Mouse (Mus musculus) T-helper 17 cell (primary cell): ENCODE results near the gene Tmem51.
"Not testable (repeated sequence)": the region's sequence is repeated elsewhere in the genome, so short reads cannot be mapped to it uniquely, and the experiment has no call there.

Source experiments
- in situ Hi-C, 2 experiments: fragments of 300-600 bp; cut with MboI, MseI; formaldehyde crosslinking; loops; 1 replicate in 1 of 2; 2 replicates in 1 of 2; pipeline ENCODE4 v1.15.1; 2025; ENCODE audit warnings: high pct_unique_total_duplicates in 2 of 2

The Tmem51 gene

DNA sequence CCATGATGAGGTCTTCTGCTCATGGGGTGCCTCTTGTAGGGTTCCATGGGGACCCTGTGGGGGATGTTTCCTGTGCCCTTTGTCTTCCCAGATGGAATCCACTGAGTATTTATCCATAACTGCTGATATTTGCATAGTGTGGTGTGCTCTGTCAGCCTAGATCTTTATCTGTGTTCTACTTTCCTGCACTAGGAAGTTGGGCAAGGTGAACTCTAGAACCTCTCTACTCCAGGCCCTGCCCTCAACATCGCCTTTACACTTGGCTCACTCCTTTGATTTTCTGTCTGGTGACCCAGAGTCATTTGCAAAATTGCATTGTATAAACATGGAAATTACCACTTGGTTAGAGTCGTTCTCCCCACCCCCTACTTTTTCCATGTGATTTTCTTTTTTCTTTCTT, 59.6 kb downstream of the Tmem51 start:
- in situ Hi-C loops, result no loop called here

DNA sequence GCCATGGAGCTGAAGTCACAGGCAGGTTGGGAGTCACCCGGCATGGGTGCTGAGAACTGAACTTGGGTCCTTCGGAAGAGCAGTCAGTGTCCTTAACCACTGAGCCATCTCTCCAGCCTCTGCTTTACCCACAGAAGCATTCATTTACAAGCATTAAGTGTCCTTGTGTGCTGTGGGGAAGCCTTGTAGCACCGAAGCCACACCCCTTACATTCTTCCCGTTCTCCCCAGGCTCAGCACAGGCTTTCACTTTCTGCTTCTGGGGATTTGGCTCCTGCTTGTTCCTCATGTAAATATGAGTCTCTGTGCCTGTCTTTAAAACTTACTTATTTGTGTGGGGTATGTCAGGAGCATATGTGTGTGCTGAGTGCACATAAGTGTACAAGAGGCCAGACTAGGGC, 60.9 kb downstream of the Tmem51 start:
- in situ Hi-C loops, result no loop called here

DNA sequence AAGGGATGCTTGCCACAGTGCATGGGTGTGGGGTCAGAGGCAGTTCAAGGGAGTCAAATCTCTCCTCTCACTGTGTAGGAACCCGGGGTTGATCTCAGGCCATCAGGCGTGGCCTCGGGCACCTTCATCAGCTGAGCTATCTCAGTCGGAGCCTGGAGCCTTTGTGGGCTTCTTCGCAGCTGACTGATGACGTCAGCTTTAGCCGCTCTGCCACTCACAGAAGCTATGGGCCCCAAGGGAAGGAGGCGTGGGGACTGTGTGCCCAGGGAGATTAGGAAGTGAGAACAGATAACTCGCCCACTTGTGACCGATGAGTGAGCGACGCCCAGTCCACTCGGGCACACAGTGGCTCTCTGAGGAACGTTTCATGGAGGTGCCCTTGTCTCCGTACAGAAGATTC, 66.4 kb downstream of the Tmem51 start:
- in situ Hi-C loops, result no loop called here

DNA sequence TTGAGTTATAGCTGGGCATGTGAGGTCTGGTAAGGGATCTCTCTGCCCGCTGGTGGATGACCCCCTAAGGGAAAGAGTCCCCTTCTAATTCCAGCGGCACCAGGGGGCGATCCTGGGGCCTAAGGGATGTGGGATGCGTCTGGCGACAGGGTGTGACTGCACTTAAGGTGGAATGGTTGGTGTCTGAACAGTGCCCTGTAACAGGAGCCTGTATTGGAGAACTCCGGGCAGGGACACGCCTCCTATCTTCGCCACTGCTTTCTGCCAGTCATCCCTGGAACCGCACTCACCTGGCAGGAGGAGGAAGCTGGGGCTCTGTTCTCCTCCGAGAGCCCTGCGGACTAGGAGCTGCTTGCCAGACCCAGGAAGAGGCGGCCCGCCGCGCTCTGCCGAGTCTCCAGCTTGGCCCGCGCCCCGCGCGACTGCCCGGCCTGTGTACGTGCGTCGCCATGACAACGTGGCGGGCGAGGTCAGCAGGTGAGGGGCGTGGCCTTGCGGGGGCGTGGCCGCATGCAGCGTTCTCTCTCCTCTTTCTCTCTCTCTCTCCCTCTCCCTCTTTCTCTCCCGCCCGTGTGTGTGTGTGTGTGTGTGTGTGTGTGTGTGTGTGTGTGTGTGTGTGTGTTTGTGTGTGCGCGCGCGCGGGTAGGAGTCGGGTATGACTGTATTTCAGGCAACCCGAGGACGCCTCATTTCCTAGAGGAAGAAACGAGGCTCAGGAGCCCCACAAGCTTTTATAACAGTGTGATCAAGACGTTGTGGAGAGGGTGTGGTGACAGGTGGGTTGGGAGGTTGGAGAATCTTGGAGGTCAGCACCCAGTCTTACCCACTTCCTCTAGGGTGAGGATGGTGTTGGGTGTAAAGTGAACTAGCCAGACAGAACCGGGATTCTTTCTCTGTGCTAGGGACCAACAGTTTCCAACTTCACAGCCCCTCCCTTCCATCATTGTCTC, 69.2 kb downstream of the Tmem51 start, which contains the start of gene Fhad1:
TSS of gene Fhad1 (minus strand) at position 424 of the 950 bp plus-strand sequence.
- in situ Hi-C loops, result loop anchor here in 1 of 2 experiments (5.0 kb wide), 1 partner anchor 67 kb away; the partner anchor contains the start of gene Tmem51

DNA sequence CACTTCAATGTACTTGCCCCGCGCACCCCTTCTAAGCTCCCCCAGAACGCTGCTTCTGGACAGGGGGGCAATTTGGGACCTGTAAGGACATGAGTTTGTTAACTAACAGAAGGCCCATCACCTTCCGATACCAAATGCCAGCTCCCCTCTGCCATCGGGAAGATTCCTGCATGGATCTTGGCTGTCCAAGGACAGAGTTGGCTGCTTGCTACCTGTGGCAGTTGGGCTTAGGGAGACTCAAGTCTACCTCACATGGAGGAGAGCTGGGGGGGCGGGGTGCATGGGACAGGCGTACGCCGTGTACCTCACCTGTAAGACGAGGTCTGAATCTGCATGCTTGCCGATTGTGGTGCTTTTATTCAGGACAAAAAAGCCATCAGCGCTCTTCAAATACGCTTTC, 72.9 kb downstream of the Tmem51 start:
- in situ Hi-C loops, result loop anchor here in 1 of 2 experiments (5.0 kb wide), 1 partner anchor 71 kb away; the partner anchor contains the start of gene Tmem51

DNA sequence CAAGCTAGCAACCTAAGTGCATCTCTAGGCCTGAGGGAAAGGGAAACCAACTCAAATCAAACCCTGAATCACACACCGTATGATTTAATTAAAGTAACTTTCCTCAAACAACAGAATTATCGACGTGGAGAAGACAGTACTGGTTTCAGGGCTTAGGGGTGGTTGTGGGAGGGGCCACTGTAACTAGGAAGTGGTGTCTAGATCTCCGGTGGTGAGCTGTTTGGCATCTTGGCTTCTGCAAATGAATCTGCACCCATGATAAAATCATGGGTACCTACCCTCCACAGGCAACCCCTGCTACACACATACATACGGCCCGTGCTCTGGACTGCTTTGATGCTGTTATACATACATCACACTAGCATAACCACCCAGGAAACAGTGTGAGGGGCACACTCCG, 73.7 kb downstream of the Tmem51 start:
- in situ Hi-C loops, result loop anchor here in 1 of 2 experiments (5.0 kb wide), 1 partner anchor 72 kb away; the partner anchor contains the start of gene Tmem51

DNA sequence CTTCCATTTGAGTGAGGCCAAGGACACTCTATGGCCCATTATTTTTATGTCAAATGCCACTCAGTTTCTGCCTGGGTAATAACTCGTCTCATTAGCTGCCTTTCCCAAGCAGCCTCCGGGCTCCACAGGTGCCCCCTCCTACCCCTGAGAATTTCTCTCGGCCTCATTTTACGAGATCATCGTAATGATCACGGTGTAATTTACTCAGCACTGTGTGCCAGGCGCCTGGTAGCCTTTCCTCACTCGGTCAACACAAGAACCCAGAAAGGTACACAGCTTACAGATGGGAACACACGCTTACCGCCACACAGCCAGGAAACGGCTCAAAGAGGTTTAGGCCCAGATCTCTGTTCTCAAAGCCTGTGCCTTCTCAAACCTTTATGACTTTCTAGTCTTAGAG, 75.9 kb downstream of the Tmem51 start:
- in situ Hi-C loops, result loop anchor here in 1 of 2 experiments (5.0 kb wide), 1 partner anchor 89 kb away; no protein-coding TSS in a partner anchor

DNA sequence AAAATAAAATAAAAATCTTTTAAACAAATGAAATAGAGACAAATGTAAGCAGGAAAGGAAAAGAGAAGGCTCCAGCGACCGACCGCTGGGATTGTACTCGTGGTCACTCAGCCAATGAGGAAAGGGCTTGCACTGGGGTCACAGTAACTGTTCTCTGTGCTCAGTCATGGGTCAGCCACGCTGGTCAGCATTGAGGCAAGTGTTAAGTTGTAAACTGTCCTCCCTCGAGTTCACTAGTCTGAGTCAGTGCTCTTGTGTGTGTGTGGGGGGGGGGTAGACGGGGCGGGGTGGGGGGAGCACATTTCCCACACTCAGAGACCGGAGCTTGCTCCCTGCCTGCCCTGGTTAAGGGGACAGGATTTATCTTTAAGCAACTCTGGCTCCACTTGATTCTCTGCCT, 83.5 kb downstream of the Tmem51 start:
- in situ Hi-C loops, result no loop called here

DNA sequence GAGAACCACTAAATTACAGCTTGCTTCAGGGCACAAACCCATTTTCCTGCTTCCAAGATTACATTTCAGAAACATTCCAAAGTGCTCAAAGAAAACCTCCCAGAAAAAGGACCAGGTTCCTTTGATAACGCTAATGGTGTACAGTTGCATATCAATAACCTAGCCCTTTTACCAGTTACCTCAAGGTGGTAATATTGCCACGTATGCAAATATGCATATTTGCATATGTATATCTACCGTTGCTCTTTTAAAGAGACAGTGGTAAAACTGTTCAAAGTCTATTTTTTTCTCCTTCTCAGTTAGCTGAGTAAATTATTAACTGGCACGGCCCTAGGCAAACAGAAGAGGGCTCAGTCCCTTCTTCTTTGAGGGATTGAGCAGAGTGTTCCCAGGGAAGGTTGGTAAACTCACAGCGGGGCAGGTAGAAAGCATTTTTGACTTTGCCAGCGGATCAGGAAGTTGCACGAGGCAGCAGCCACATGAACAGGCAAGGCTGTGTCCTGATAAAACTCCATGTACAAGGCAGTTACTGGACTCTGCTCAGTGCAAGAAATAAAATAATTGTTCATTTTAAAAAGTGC, 84.5 kb downstream of the Tmem51 start:
- in situ Hi-C loops, result no loop called here

DNA sequence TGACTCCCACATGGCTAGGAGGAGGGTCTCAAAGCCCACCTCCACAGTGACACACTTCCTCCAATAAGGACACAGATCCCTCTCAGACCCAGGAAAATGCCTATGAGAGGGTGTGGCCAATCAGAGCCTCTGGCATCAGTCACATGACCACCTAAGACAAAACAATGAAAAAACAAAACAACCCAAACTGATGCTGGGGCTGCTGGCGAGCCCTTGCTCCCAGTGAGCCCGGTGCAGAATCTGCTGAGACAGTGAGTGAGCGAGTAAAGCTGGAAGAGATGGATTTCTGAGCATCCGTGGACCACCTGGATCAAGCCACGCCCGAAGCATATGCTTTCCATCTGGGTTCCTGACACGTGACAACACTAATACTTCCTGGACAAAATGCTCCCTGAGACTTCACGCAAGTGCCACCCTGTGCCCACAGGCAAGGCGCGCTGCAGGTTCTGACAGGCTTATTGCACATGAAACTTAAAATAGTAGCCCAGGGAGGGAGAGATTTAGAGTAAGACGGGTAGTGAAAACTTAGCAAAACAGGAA, 85.8 kb downstream of the Tmem51 start:
- in situ Hi-C loops, result no loop called here

DNA sequence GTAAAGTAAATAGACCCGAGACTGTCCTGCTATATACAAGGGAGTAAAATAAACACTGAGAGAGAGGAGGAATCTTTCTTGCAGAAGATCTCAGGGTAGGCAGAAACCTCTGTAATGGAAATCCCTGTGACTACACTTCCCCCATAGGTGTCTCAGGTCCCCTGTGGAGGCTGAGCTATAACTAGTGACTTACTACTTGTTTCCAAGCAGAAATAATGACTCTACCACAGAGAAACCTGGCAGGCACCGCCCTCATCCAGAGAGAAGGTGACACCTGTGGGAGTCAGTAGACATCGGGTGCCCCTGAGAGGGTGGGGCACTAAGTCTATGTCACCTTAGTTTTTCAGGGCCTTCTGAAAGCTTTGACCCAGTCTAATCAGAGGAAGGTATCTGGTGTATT, 87.2 kb downstream of the Tmem51 start:
- in situ Hi-C loops, result no loop called here

DNA sequence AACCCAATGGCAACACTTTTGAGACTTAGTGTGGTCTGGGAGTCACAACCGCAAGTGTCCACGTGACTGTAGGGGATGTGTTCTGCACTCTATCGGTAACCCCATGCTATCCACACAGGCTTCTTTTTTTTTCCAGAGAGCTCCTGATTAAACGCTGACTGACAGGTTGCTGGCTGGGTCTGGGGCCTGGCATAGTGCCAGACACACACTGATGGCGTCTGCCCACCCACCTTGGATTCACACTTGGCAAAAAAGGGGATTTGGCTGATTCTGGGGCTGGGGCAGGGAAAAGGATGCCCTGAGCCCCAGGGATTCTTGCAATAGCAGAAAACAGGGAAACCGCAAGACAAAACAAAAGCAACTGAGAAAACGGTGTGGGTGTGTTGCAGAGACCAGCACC, 88.0 kb downstream of the Tmem51 start:
- in situ Hi-C loops, result no loop called here

DNA sequence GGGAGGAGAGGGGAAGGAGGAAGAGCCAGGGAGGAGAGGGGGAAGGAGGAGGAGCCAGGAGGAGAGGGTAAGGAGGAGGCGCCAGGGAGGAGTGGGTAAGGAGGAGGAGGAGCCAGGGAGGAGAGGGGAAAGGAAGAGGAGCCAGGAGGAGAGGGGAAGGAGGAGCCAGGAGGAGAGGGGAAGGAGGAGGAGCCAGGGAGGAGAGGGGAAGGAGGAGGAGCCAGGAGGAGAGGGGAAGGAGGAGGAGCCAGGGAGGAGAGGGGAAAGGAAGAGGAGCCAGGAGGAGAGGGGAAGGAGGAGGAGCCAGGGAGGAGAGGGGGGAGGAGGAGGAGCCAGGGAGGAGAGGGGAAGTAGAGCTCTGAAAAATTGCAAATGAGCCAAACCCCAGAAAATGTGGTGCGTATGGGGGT, 90.0 kb downstream of the Tmem51 start:
- in situ Hi-C loops, result not testable (repeated sequence)

DNA sequence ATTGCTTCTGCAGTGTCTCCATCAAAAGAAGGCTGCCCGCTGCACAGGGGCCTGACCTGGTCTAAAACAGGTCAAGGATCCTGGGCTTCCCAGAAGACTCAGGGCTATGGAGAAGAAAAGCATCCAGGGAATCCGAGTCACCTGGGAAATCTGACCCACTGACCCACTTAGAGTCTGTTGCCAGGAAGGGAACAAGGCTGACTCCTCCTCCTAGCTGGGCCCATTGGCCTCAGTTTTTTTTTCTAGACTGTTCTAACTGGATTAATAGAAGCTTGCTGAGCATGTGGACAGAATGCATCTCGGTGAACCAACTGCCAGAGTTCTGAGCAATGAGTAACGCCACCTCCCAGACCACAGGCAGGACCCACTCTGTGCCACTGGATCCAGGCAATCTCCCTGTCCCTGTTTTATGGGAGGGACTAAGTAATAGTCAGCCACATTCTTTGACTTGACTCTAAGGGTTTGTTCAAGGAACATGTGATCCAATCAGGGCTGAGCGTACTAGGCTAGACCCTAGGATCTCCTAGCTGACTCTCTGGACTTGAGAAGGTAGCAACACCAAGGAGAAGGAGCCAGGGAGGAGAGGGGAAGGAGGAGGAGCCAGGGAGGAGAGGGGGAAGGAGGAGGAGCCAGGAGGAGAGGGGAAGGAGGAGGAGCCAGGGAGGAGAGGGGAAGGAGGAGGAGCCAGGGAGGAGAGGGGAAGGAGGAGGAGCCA, 90.6 kb downstream of the Tmem51 start:
- in situ Hi-C loops, result no loop called here

DNA sequence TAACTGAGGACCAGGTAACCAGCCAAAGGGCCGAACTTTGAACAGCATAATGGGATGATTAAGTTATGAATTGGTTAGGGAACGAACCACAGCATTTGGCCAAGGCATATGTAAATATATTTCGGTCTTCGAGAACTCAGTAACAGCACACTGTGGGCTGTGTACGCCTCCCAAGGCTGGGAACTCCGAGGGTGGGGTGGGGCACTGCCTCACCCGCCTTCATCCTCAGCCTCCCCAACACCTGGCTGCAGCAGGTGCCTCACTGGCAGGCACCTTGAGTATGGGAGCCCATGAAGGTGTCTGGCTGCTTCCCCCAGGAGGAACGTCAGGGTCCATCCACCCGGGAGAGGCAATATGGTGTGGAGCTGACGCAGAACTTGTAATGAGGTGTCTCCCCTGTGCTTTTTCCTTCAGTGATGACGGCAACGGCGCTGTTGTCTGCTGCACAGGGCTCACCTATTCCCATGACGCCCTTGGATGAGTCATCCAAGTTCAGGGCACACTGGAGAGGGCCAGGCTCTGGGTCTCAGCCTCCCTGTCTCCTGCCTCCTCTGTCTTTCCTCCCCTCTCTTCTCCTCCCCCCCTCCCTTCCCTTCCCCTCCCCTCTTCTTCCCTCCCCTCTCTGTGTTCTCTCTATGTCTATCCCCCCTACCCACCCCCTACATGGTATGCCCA, 91.4 kb downstream of the Tmem51 start:
- in situ Hi-C loops, result no loop called here

DNA sequence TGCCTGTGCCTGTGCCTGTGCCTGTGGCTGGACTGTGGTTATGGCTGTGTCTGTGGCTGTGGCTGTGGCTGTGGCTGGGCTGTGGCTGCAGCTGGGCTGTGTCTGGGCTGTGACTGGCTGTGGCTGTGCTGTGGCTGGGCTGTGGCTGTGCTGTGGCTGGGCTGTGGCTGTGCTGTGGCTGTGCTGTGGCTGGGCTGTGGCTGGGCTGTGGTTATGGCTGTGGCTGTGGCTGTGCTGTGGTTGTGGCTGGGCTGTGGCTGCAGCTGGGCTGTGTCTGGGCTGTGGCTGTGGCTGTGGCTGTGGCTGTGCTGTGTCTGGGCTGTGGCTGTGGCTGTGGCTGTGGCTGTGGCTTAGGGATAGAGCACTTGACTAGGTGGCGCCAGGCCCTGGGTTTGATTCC, 95.9 kb downstream of the Tmem51 start:
- in situ Hi-C loops, result loop anchor here in 1 of 2 experiments (10.0 kb wide), 1 partner anchor 367 kb away; no protein-coding TSS in a partner anchor

DNA sequence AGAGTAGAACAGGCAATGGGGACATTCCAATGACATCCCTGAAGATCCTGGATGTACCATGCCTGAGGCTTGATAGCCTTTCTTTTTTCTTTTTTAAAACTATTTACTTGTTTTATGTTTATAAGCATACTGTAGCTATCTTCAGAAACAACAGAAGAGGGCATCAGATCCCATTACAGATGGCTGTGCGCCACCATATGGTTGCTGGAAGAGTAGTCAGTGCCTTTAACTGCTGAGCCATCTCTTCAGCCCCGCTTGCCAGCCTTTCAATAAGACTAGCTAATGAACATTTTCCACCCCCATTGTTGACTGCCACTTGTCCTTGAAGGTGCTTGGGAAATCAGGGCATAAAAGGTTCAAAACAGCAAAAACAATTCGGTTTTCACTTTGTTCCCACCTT, 100.4 kb downstream of the Tmem51 start:
- in situ Hi-C loops, result loop anchor here in 1 of 2 experiments (10.0 kb wide), 1 partner anchor 371 kb away; no protein-coding TSS in a partner anchor

DNA sequence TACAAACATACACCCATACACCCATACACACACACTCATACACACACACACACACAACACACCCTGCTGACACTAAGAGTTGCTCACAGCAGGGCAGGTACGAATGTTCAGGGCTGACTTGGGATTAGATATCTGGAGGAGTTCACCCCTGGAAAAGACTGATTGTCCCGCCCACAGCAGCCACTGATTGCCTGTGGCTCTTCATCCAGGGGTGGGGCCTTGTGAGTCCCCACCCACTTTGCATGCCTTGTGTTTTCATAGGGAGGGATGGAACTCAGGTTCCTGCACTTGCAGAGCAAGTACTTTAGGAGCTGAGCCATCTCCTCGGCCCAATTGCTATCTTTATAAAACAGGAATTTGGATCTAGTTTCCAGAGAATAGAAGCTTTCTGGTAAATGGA, 102.6 kb downstream of the Tmem51 start:
- in situ Hi-C loops, result loop anchor here in 1 of 2 experiments (10.0 kb wide), 1 partner anchor 373 kb away; no protein-coding TSS in a partner anchor
